Comparison of ENCODE assay signal across 13 mouse cellular contexts in the genomic region with DNA sequence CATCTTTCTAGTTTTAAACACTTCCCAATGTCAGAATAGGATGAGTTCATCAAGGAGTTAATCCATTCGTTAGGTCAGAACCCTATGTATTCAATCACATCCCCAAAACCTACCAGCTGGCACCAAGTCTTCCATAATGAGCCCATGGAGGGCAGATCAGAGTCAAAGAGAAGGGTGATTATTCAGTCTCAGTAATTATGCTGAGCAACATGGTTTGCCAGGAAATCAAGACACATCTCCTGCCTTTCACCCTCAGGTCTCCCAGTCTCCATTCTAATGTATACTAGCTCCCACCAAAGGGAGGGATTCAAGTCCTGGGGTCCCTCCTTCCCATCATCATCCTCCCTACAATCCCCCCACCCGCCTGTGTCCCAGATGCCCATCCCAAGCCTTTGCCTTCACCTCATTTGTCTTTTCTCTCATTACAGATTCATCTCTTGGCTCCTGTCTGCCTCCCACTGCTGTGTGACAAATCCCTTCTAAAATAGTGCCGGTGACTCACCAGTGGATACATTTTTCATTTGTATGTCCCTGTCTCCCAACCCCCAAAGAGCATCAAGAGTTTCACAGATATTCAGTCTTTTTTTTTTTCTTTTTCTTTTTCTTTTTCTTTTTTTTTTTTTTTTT. TPM values are rescaled to one million over a fixed set of nuclear protein-coding genes. Genes with fewer than 3 reads are reported as not detected.
A peak's percentile ranks its signal among the peaks of the same experiment; 100 is the strongest.
DNase-seq lines count a peak whose midpoint lies in the region; ATAC-seq lines count a peak whose summit lies in the region.
"Had no signal": no experiment of that assay in that cellular context is flagged by ENCODE, and none has a peak within 500 bp of the region (broad histone marks: within the 10 kb centered on the region; RNA-seq: fewer than 3 reads in every experiment).

No protein-coding gene starts in this region.

- no peak overlapping the region for H3K27ac ChIP-seq in kidney, embryonic 14.5 days (ENCODE audit: low read depth, low read length)
- H3K27ac ChIP-seq: hindbrain, embryonic 13.5 days had no signal

- H3K4me3 ChIP-seq in kidney, embryonic 14.5 days (ENCODE audit: low read length), result no peak overlapping the region
- H3K4me3 ChIP-seq: hindbrain, embryonic 13.5 days had no signal

- intact Hi-C loops in left cerebral cortex, postnatal 36 days (cut with DNase I), result no loop called here

- ATAC-seq in kidney, embryonic 14.5 days (ENCODE audit: low FRiP score, low TSS enrichment), result no peak
- ATAC-seq in megakaryocyte-erythroid progenitor cell, adult 5-6 weeks (replicated peaks; ENCODE audit: low FRiP score, low TSS enrichment, poor library complexity, severe bottlenecking), result no peak

- no peak overlapping the region for H3K9ac ChIP-seq in kidney, embryonic 14.5 days (ENCODE audit: low read depth, low read length)
- H3K9ac ChIP-seq: hindbrain, embryonic 13.5 days had no signal

- DNase-seq in adrenal gland, adult (ENCODE audit: inconsistent age in 2 of 2, low spot score in 1 of 2), result peak; percentile 33 to 73
- no peak for DNase-seq in adrenal gland, adult 18-20 months (ENCODE audit: low spot score in 2 of 2)
- DNase-seq in cerebellum, adult 18-20 months, result peak; percentile 38 to 40
- DNase-seq in frontal cortex, postnatal 36 days (ENCODE audit: low spot score in 2 of 2), result peak; percentile 57 to 75
- DNase-seq in left cerebral cortex, postnatal 36 days (ENCODE audit: low spot score in 2 of 2), result peak; percentile 64 to 67
- no peak for DNase-seq in testis, postnatal 14 days (ENCODE audit: low spot score)
- DNase-seq: heart, adult 11 months; kidney, postnatal 4 days had no signal

- H3K27me3 ChIP-seq in kidney, embryonic 14.5 days (ENCODE audit: control insufficient read depth, insufficient read depth, low read length), result no peaks in the 10 kb centered on the region
- H3K27me3 ChIP-seq: hindbrain, embryonic 13.5 days had no signal

- H3K36me3 ChIP-seq in kidney, embryonic 14.5 days (ENCODE audit: control insufficient read depth, insufficient read depth, low read length), result no peaks in the 10 kb centered on the region
- H3K36me3 ChIP-seq: hindbrain, embryonic 13.5 days had no signal

- no peak overlapping the region for H3K4me2 ChIP-seq in kidney, embryonic 14.5 days (replicated peaks; ENCODE audit: low read depth, low read length)
- H3K4me2 ChIP-seq: hindbrain, embryonic 13.5 days had no signal

- 86% methylated on average over 3 of the region's 3 CpGs for WGBS in kidney, embryonic 14.5 days

- H3K9me3 ChIP-seq in kidney, embryonic 14.5 days (ENCODE audit: control insufficient read depth, low read length), result no peaks in the 10 kb centered on the region

- no peaks in the 10 kb centered on the region for H3K4me1 ChIP-seq in kidney, embryonic 14.5 days (ENCODE audit: control insufficient read depth, insufficient read depth, low read length)
- H3K4me1 ChIP-seq: hindbrain, embryonic 13.5 days had no signal

RNA-seq across cellular contexts. Expression of a gene that starts 8.7 kb away (rescaled TPM):
- not detected for total RNA-seq in adrenal gland, adult 18-20 months (2021)
- not detected for total RNA-seq in left cerebral cortex, postnatal 36 days (2021)
- not detected in 2 replicates for polyA plus RNA-seq in kidney, embryonic 14.5 days (2014; fragmentation: Nextera tagmentation; extraction: Ambion mirVana)
- total RNA-seq in megakaryocyte-erythroid progenitor cell, adult 5-6 weeks (2014; fragmentation: Nextera tagmentation), result 25.0 TPM in 1 of 2 replicates, not detected in the other
- 26.7 TPM in 1 of 2 replicates, not detected in the other for total RNA-seq in megakaryocyte-erythroid progenitor cell, adult 5-6 weeks (2017)
- polyA plus RNA-seq: hindbrain, embryonic 13.5 days; liver, embryonic 16.5 days; neural tube, embryonic 14.5 days had no signal

Comparison
In these comparisons a context has a peak if more than half of its experiments do, and no peak if none do; other contexts are left out.
1. DNase-seq: peak in adrenal gland, adult (2 of 2), cerebellum, adult 18-20 months (2 of 2), frontal cortex, postnatal 36 days (2 of 2) and left cerebral cortex, postnatal 36 days (2 of 2); none in adrenal gland, adult 18-20 months (0 of 2) and testis, postnatal 14 days (single experiment).